Mouse (Mus musculus): ENCODE data around the gene Zfp654. TPM values are rescaled to one million over a fixed set of nuclear protein-coding genes. Genes with fewer than 3 reads are reported as not detected.
"Not testable (repeated sequence)": the region's sequence is repeated elsewhere in the genome, so short reads cannot be mapped to it uniquely, and the experiment has no call there.

Gene Zfp654
- total RNA-seq, 2 experiments from 2014 or later: 18.2 to 20.7 TPM

GRCm38 (mm10) chr16:64865841-64866240 lies 14.4 kb upstream of the Zfp654 start:
- not testable (repeated sequence) for ATAC-seq (replicated peaks; ENCODE audit: low FRiP score, low TSS enrichment, poor library complexity, severe bottlenecking)

- no peak for ATAC-seq (replicated peaks; ENCODE audit: low FRiP score, low TSS enrichment, poor library complexity, severe bottlenecking)
These were observed 5.5 kb upstream of the Zfp654 start for GRCm38 (mm10) chr16:64856946-64857345.

GRCm38 (mm10) chr16:64852891-64853290 lies 1.4 kb upstream of the Zfp654 start:
- no peak for ATAC-seq (replicated peaks; ENCODE audit: low FRiP score, low TSS enrichment, poor library complexity, severe bottlenecking)

- ATAC-seq (replicated peaks; ENCODE audit: low FRiP score, low TSS enrichment, poor library complexity, severe bottlenecking): peak; percentile 32
These were observed 1.0 kb upstream of the Zfp654 start for GRCm38 (mm10) chr16:64852441-64852871.

GRCm38 (mm10) chr16:64851085-64851562 lies 328 bp downstream of the Zfp654 start:
- ATAC-seq (replicated peaks; ENCODE audit: low FRiP score, low TSS enrichment, poor library complexity, severe bottlenecking): peak; percentile 14

GRCm38 (mm10) chr16:64850287-64851084 lies 966 bp downstream of the Zfp654 start:
- ATAC-seq (replicated peaks; ENCODE audit: low FRiP score, low TSS enrichment, poor library complexity, severe bottlenecking): peak; percentile 26

GRCm38 (mm10) chr16:64845947-64846346 lies 5.5 kb downstream of the Zfp654 start:
- ATAC-seq (replicated peaks; ENCODE audit: low FRiP score, low TSS enrichment, poor library complexity, severe bottlenecking): no peak

- ATAC-seq (replicated peaks; ENCODE audit: low FRiP score, low TSS enrichment, poor library complexity, severe bottlenecking): no peak
These were observed 9.1 kb downstream of the Zfp654 start for GRCm38 (mm10) chr16:64842374-64842729.

GRCm38 (mm10) chr16:64841481-64842373 lies 9.7 kb downstream of the Zfp654 start:
- peak; percentile 86 for ATAC-seq (replicated peaks; ENCODE audit: low FRiP score, low TSS enrichment, poor library complexity, severe bottlenecking)

GRCm38 (mm10) chr16:64836709-64837108 lies 14.7 kb downstream of the Zfp654 start:
- ATAC-seq (replicated peaks; ENCODE audit: low FRiP score, low TSS enrichment, poor library complexity, severe bottlenecking): peak; percentile 38; the same call in 1 of the 2 replicates

GRCm38 (mm10) chr16:64835996-64836545 lies 15.4 kb downstream of the Zfp654 start:
- ATAC-seq (replicated peaks; ENCODE audit: low FRiP score, low TSS enrichment, poor library complexity, severe bottlenecking): peak; percentile 48; the same call in 1 of the 2 replicates

GRCm38 (mm10) chr16:64830291-64830690 lies 21.2 kb downstream of the Zfp654 start:
- peak; percentile 96 for ATAC-seq (replicated peaks; ENCODE audit: low FRiP score, low TSS enrichment, poor library complexity, severe bottlenecking)

- ATAC-seq (replicated peaks; ENCODE audit: low FRiP score, low TSS enrichment, poor library complexity, severe bottlenecking): no peak
These were observed 27.0 kb downstream of the Zfp654 start for GRCm38 (mm10) chr16:64824474-64824873.

- ATAC-seq (replicated peaks; ENCODE audit: low FRiP score, low TSS enrichment, poor library complexity, severe bottlenecking): no peak
These were observed 27.6 kb downstream of the Zfp654 start for GRCm38 (mm10) chr16:64823890-64824289.

- peak; percentile 93 for ATAC-seq (replicated peaks; ENCODE audit: low FRiP score, low TSS enrichment, poor library complexity, severe bottlenecking)
These were observed 34.2 kb downstream of the Zfp654 start for GRCm38 (mm10) chr16:64817094-64817765.

GRCm38 (mm10) chr16:64803041-64803440 lies 48.4 kb downstream of the Zfp654 start:
- no peak for ATAC-seq (replicated peaks; ENCODE audit: low FRiP score, low TSS enrichment, poor library complexity, severe bottlenecking)

GRCm38 (mm10) chr16:64801638-64802037 lies 49.8 kb downstream of the Zfp654 start:
- ATAC-seq (replicated peaks; ENCODE audit: low FRiP score, low TSS enrichment, poor library complexity, severe bottlenecking): no peak

GRCm38 (mm10) chr16:64800393-64800792 lies 51.1 kb downstream of the Zfp654 start:
- no peak for ATAC-seq (replicated peaks; ENCODE audit: low FRiP score, low TSS enrichment, poor library complexity, severe bottlenecking)

GRCm38 (mm10) chr16:64794802-64795201 lies 56.6 kb downstream of the Zfp654 start:
- ATAC-seq (replicated peaks; ENCODE audit: low FRiP score, low TSS enrichment, poor library complexity, severe bottlenecking): no peak
